Mouse (Mus musculus): ENCODE measurements around the gene Lrrfip1.
A peak's percentile ranks its signal among the peaks of the same experiment; 100 is the strongest.

The Lrrfip1 gene

GRCm38 (mm10) chr1:90998891-90999611 is 514 bp downstream of the Lrrfip1 start:
- peak; percentile 15 for DNase-seq (ENCODE audit: low read depth, low spot score)

- DNase-seq (ENCODE audit: low read depth, low spot score): no peak
Measured at GRCm38 (mm10) chr1:90999911-91000601, 1.5 kb downstream of the Lrrfip1 start.

DNA sequence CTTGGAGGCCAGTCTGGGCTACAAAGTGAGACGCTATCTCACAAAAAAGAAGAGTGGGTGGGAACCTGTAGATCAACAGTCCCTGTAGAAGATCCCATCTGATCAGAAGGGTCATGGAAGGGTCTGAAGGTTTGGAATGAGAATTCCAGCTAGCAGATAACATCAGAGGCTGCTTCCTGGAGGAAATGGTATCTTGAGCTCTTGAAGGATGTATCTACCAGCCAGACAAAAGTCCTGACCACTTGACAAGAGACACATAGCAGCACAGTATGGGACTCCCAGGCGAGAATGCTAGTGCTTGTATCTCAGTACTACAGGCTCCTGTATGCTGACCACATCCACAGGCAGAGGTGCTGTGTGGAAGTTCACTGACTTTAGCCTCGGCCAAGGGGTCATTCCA is 2.6 kb downstream of the Lrrfip1 start:
- no peak for DNase-seq (ENCODE audit: low read depth, low spot score)

- no peak for DNase-seq (ENCODE audit: low read depth, low spot score)
Measured at GRCm38 (mm10) chr1:91001871-91002539, 3.5 kb downstream of the Lrrfip1 start.

- no peak for DNase-seq (ENCODE audit: low read depth, low spot score)
Measured at GRCm38 (mm10) chr1:91002641-91003040, 4.1 kb downstream of the Lrrfip1 start.

DNA sequence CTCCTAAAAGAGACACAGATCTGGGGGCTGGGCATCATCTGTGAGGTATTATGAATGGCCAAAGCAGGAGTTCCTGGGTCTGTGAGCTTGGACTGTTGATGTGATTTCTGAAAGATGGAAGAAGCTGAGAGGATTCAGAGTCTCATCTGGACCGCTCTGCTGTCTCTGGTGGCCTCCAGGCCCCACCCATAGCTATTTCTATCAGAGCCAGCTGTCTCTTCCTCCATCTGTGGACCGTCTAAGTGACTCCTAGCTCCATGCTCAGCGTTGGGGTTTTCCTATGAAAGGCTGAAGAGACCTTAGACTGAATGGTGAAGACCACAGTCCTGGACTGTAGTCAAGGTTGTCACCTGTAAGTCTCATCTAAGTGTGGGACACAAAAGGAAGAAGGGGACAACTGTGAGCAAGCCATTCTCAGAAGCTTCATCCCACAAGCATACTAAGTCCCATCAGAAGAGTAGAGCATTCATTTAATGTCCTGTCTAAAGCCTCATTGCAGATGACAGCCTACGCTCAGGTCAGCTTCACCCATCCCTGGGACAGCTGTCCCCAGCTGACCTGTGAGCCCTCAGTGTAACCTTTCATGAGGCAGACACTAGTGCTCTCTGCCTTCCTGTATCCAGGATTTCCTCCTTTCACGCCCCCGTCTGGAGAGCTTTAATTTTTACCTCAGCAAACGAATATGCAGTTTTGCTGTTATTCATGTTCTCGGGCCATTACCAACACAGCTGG is 5.2 kb downstream of the Lrrfip1 start:
- no peak for DNase-seq (ENCODE audit: low read depth, low spot score)

DNA sequence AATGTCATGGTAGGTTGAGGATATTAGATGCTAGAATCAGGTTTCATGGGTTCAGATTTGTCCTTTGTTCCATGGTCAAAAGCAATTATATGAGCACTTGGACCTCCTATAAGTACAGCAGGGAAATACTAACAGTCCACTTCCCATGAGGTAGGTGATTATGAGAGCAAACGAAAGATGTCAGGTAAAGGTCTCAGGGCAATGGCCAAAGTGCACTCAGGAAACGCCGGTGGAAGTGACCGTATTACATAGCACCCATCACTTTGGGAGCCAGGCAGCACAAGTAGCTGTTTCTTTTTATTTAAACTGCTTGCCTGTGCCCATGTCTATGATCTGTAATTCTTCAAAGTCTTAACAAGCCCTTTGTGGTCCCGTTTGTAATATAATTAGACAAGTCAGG is 7.5 kb downstream of the Lrrfip1 start:
- DNase-seq (ENCODE audit: low read depth, low spot score): no peak

GRCm38 (mm10) chr1:91006708-91007107 is 8.2 kb downstream of the Lrrfip1 start:
- no peak for DNase-seq (ENCODE audit: low read depth, low spot score)

DNA sequence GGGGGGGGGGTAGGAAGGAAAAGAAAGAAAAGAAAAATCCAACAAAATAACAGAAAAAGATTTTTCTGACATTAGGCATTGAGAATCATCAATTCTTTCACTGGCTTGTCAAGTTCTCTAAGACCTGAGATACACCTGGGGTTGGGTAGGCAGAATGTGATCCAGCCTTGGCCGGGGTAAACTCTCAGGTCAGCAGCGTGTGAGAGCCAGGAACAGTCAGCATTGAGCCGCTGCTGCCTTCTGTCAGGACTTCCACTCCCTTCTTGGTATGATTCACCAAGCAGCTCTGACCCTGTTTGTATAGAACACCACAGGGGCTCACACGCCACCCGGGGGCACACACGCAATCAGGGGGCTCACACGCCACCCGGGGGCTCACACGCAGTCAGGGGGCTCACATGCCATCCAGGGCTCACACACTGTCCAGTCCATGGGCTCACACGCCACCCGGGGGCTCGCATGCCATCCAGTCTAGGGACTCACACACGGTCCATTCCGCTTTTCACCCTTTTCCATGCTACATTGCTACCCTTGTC is 9.7 kb downstream of the Lrrfip1 start:
- no peak for DNase-seq (ENCODE audit: low read depth, low spot score)

DNA sequence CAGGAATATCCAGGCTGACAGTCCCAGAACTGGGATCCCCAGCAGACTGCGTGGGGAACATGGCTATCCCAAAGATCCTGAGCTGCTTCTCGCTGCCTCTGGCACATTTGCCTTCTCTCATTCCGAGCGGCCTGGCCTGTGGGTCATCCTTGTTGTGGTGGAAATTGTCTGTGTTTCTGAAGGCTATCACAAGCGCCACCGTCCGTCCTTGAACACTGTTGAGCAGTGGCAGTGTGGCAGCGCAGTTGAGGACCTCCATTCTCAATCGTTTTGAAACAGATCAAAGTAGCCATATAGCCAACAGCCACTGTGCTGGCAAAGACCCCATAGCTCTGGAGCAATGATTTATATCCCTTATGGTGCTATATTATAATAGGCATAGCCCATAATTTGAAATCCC is 10.2 kb downstream of the Lrrfip1 start:
- no peak for DNase-seq (ENCODE audit: low read depth, low spot score)

DNA sequence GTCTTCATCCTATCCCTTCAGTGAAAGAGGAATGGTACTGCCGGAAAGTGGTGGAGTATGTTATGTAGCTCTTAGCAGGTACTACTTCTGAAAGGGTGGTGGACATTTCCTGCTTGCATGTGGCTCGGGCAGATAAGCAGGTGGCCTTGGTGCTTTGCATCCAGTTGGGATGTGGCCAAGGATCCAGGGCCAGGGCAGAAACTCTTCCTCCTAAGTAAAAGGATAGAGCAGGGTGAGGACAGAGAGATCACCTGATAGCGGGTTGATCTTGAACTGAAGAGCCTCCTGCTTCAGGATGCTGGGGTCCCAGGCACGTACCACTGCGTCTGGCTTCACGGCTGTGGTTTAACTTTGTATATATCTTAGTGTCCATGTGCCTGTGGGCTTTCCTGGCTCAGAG is 10.7 kb downstream of the Lrrfip1 start:
- DNase-seq (ENCODE audit: low read depth, low spot score): no peak

DNA sequence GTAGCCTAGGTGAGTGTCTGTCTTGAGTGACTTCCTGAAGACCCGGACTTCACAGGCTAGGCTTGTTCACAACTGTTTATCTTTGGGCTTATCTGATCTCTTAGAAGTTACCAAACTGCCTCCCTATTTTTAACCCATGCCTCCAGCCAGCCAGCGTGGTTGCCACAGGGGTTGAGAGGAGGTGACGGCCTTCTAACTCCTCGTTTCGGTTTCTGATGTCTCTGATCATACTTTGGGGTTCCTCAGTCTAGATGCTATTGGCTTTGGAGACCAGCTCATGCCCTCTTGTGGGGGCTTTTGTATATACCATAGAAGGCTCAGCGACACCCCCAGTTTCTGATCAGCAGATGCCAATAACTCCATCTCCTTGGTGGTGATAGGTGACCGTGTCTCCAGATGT is 11.7 kb downstream of the Lrrfip1 start:
- no peak for DNase-seq (ENCODE audit: low read depth, low spot score)

- DNase-seq (ENCODE audit: low read depth, low spot score): no peak
Measured at GRCm38 (mm10) chr1:91010716-91011115, 12.2 kb downstream of the Lrrfip1 start.

DNA sequence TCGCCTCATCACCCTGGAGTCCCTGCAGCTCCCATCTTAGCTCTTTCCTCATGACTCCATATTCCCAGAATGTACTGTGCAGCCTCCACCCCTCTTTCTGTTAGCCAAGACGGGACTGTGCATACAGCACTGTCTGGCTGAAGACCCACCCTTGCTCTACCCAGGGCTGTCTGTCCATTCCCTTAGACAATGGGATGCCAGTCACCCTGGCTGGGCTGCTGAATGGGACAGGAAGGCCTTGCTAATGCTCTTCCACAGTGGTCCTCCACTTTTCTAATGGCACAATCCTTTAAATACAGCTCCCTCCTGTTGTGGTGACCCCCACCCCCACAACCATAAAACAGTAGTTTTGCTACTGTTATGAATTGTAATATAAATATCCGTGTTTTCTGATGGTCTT is 12.8 kb downstream of the Lrrfip1 start:
- no peak for DNase-seq (ENCODE audit: low read depth, low spot score)

GRCm38 (mm10) chr1:91013803-91014202 is 15.3 kb downstream of the Lrrfip1 start:
- DNase-seq (ENCODE audit: low read depth, low spot score): no peak

- DNase-seq (ENCODE audit: low read depth, low spot score): no peak
Measured at GRCm38 (mm10) chr1:91015571-91015970, 17.0 kb downstream of the Lrrfip1 start.

DNA sequence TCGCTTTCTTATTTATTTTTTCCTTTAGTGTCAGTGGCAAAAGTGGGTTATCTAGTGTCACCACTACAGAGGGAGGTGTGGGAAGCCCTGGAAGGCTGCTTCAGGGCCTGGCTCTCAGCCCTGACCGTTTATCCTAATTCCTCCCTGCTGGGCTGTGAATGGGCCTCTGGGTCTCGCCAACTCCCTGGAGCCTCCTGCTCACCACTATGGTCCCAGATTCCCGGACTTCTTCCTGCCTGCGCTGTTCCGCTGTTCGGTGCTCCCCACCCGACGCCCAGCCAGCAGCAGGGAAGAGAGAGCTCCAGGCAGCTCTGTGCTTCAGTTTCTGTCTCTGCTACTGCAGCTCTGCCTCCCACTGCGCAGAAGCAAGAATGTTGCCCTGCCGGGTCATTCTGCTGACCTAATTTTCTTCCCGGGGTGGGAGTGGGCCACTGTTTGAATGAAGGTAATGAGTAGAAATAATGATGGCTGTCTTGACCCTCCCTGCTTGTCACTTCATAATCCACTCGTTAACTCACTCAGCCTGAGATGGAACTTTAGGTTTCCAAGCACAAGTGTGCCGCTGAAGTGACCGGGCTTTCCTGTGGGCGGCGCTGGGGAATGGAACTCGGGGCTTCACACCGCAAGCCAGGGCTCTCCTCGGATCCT is 18.7 kb downstream of the Lrrfip1 start:
- DNase-seq (ENCODE audit: low read depth, low spot score): no peak

DNA sequence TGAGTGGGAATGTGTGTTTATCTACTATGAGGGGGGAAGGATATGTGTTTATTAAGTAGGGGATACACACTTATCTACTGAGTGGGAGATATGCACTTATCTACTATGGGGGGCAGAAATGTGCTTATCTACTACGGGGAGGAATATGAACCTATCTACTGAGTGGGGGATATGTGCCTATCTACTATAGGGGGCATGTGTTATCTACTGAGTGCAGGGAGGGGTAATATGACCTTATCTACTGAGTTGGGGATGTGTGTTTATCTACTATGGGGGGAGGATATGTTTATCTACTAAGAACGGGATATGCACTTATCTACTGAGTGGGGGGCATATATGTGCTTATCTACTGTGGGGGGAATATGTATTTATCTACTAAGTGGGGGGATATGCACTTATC is 20.8 kb downstream of the Lrrfip1 start:
- no peak for DNase-seq (ENCODE audit: low read depth, low spot score)

DNA sequence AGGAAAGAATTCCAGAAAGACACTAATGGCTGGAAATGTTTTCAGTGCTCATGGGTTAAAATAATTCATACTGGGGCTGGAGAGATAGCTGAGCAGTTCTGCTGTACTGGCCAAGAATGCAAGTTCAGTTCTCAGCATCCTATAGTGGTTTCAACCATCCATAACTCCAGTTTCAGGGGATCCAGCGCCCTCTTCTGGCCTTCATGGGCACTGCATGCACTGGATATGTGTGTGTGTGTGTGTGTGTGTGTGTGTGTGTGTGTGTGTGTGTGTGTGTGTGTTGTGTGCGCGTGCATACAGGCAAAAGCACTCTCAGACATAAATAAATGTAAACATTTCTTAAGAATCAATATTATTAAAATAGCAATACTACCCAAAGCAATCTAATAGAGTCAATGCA is 22.8 kb downstream of the Lrrfip1 start:
- DNase-seq (ENCODE audit: low read depth, low spot score): peak; percentile 60

GRCm38 (mm10) chr1:91022157-91022895 is 23.8 kb downstream of the Lrrfip1 start:
- no peak for DNase-seq (ENCODE audit: low read depth, low spot score)

- no peak for DNase-seq (ENCODE audit: low read depth, low spot score)
Measured at GRCm38 (mm10) chr1:91023230-91023629, 24.7 kb downstream of the Lrrfip1 start.
